Mouse (Mus musculus) CH12F3 (cell line): ENCODE data around the gene Adk.

Source experiments
- in situ Hi-C: fragments of 300-500 bp; cut with MboI; formaldehyde crosslinking; loops from 2 replicates; pipeline ENCODE4 v1.14.3; 2020; ENCODE audit warnings: low sequenced_read_pairs

Adk gene

DNA sequence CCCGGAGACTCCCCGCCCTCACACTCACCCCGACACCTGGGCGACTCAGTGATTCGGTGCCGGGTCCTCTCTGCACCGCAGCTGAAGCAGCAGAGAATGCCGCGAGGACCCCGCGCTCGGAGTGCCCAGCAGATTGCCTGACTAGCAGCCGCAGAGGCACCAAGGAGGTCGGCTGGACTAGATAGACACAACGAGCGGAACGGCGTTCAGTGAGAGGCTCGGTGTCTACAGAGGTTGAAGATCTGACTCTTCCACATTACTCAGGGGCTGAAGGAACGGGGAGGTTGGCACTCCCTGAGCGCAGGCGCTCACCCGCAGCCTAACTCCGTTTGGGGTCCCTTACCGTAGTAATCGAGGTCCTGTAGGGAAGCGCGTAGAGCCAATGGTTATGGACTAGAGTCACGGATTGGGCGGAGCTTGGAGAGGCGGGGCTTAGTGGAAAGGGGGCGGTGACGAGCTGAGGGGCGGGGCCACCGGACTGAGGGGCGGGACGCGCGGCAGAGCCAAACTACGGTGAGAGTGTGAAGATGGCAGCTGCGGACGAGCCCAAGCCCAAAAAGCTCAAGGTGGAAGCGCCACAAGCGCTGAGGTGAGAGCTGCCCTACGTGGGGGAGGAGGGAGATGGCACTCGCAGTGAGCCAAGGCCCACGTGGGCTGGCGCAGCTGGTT is at the start of gene Adk, which contains the start of gene Ap3m1:
Adk (plus strand) TSS at position 463 of the 669 bp plus-strand sequence.
Ap3m1 (minus strand) TSS at position 397 of the 669 bp plus-strand sequence.
- in situ Hi-C loops, result no loop called here

- in situ Hi-C loops, result no loop called here
Measured at GRCm38 (mm10) chr14:21013800-21014334, 38.5 kb upstream of the Adk start.

- in situ Hi-C loops, result no loop called here
Measured at GRCm38 (mm10) chr14:21017871-21018270, 34.5 kb upstream of the Adk start.

- in situ Hi-C loops, result no loop called here
Measured at GRCm38 (mm10) chr14:21018977-21019376, 33.4 kb upstream of the Adk start.

GRCm38 (mm10) chr14:21020435-21020834 is 31.9 kb upstream of the Adk start:
- in situ Hi-C loops, result no loop called here

GRCm38 (mm10) chr14:21027542-21027941 is 24.8 kb upstream of the Adk start:
- in situ Hi-C loops, result no loop called here

GRCm38 (mm10) chr14:21029025-21029659 is 23.2 kb upstream of the Adk start:
- in situ Hi-C loops, result no loop called here

- in situ Hi-C loops, result no loop called here
Measured at GRCm38 (mm10) chr14:21031783-21032511, 20.4 kb upstream of the Adk start.

- in situ Hi-C loops, result no loop called here
Measured at GRCm38 (mm10) chr14:21034271-21034670, 18.1 kb upstream of the Adk start.

DNA sequence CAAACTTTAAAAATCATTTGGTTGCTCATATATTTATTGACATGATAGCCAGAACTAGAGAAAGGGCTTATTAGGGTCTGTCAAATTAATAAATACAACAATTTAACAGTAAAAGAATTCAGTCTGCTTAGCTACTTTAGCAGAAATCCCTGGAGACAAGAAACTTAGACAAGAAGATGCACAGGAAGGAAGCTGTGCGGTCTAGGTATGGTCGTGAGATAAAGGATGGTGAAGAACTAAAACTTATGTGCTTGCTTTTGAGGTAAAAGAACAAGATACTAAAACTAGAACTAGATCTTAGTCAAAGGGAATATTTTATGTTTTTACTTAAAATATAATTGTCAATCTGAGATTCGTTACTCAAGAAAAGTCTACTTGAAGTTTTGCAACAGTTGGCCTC is 17.6 kb upstream of the Adk start:
- in situ Hi-C loops, result no loop called here

GRCm38 (mm10) chr14:21039077-21039476 is 13.3 kb upstream of the Adk start:
- in situ Hi-C loops, result no loop called here

GRCm38 (mm10) chr14:21039623-21040022 is 12.8 kb upstream of the Adk start:
- in situ Hi-C loops, result no loop called here

DNA sequence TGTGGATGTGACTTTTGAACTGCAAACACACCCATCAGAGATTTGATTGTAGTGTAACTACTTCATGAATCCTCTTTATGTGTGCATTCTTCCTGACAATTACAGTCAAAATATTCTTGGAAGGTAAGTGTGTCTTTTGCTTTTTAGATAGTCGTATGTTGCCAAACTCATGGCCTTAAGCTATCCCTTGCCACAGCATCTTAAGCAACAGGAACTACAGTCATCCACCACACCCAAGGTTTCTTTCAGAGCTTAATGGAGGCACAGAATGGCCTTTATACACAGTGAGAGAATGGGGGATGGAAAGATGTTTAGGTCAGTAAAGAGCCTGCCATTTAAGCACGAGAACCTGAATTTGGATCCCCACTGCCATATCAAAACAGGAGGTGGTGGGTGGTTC is 4.5 kb upstream of the Adk start:
- in situ Hi-C loops, result no loop called here

- in situ Hi-C loops, result no loop called here
Measured at GRCm38 (mm10) chr14:21048879-21049278, 3.5 kb upstream of the Adk start.

GRCm38 (mm10) chr14:21050734-21051133 is 1.6 kb upstream of the Adk start:
- in situ Hi-C loops, result no loop called here

DNA sequence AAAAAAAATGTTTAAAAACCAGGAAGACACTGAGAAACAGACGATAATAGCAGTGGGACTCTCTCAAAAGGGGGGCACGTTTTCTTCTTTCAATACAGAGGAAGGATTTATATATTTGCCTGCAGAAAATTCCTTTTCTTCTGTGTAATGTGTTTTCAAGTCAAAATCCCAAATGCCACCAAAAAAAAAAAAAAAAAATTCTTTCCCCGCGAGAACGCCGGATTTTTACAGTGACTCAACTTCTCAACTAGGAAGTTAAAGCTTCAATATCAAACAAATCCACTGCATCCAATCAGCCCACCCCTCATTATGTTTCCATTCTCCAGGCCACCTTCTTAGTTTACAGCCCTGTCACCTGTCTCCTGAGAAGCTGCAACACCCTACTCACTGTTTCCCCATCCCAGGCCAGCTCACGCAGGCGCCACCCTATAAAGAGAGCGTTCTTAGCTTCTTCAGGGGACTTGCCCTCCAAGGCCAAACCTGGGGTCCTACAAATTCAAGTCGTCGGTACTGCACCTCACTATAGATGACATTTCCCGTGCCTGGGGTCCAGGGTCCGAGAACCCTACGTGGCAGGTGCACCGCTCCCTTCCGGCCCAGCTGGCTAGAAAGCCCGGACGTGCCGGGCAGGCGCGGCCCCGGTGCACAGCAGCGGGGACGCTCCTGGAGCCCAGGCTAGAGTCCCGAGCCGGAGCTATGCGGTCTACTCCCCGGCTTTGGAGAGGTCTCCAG is 828 bp upstream of the Adk start:
- in situ Hi-C loops, result no loop called here

DNA sequence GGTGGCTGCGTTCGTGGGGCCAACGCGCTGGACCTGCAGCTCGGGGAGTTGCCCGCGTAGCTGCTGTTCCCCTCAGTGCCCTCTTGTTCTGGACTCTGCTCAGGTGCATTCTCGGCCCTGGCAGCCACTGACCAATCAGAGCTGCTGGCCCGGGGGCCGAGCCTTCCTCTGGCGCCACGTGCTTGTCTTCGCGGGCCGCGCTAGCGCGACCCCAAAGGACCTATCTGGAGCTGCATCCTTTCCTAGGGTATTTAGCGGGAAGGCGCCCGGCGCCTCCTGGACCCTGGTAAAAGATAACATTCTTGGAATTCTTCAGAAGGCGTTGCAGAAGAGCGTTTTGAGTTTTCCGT is 382 bp downstream of the Adk start:
- in situ Hi-C loops, result no loop called here

GRCm38 (mm10) chr14:21053151-21053550 is 777 bp downstream of the Adk start:
- in situ Hi-C loops, result no loop called here

DNA sequence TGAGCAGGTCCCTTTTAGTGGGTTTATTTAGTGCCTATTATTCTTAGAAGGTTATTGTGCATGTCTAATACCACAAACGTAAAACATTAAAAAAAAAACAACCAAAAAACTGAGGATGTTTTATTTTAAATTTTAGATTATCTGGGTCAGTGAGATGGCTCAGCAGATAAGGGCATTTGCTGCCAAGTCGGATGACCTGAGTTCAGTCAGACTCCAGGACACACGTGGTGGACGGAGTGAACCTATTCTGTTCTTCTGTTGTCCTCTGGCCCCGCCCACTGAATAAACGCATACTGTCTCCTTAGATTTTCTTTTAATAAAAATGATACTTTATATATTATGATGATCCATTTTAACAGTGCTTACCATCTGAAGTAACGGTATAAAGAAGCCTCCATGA is 1.2 kb downstream of the Adk start:
- in situ Hi-C loops, result no loop called here

- in situ Hi-C loops, result no loop called here
Measured at GRCm38 (mm10) chr14:21058972-21059371, 6.6 kb downstream of the Adk start.
